Mouse (Mus musculus) macrophage (primary cell): ENCODE measurements around the gene Wipf3. TPM values are rescaled to one million over a fixed set of nuclear protein-coding genes. Genes with fewer than 3 reads are reported as not detected.

Experiments used
- H3K27ac ChIP-seq: fragments of 350-480 bp; formaldehyde crosslinking; 2 replicates; pipeline ENCODE4 v1.9.0; 2021
- H3K36me3 ChIP-seq: fragments of 350-480 bp; formaldehyde crosslinking; 2 replicates; pipeline ENCODE4 v1.9.0; 2021; ENCODE audit errors: inconsistent target
- H3K4me3 ChIP-seq: fragments of 350-480 bp; formaldehyde crosslinking; 2 replicates; pipeline ENCODE4 v1.9.0; 2021; ENCODE audit errors: inconsistent target
- H3K79me2 ChIP-seq: fragments of 350-480 bp; formaldehyde crosslinking; 2 replicates; pipeline ENCODE4 v1.9.0; 2021; ENCODE audit errors: inconsistent target
- WGBS: methylation state at CpG from one replicate; pipeline ENCODE4 v1.1.7; 2026; ENCODE audit warnings: inconsistent platforms; ENCODE audit not compliant: missing documents; 5-methylcytosine and 5-hydroxymethylcytosine counted together
- polyA plus RNA-seq: library from polyadenylated mRNA; stranded (reverse); fragments of 250-400 nt; gene quantifications from 3 replicates; pipeline ENCODE4 v1.2.4, GENCODE M21; 2018; ENCODE audit warnings: inconsistent platforms
- total RNA-seq, 78 experiments: library from RNA; depleted of rRNA; stranded (reverse); fragments of 250-400 nt; gene quantifications; 1 replicate in 9 of 78; 2 replicates in 24 of 78; 3 replicates in 43 of 78; 4 replicates in 2 of 78; pipeline ENCODE4 v1.2.4; 2018; ENCODE audit warnings: inconsistent platforms in 56 of 78

Wipf3 gene
- under 1 TPM in 2 of 26 experiments, not detected in 24; 0.16 to 0.20 TPM for total RNA-seq (2018; cell fraction: chromatin; rRNA removed)
- not detected for total RNA-seq (2018; cell fraction: cytosol; rRNA removed)
- not detected for total RNA-seq (2018; cell fraction: nucleus; rRNA removed)
- not detected in 3 replicates for polyA plus RNA-seq

- Histone ChIP-seq H3K79me2 (no peaks in the 10 kb centered on the region), H3K27ac (no peak within 1 kb of the TSS), H3K4me3 (no peak within 1 kb of the TSS), H3K36me3 (no peaks in the 10 kb centered on the region)
- WGBS: 2% methylated on average over 69 of the region's 71 CpGs
These were observed at the start of gene Wipf3 for GRCm38 (mm10) chr6:54429447-54430194. TSS of gene Wipf3 (plus strand) at chr6:54429603.

- no peaks in the 10 kb centered on the region for H3K36me3 ChIP-seq
- no peaks in the 10 kb centered on the region for H3K79me2 ChIP-seq
- no peak overlapping the region for H3K4me3 ChIP-seq
- WGBS: 95% methylated on average over 8 of the region's 8 CpGs
- H3K27ac ChIP-seq: no peak overlapping the region
These were observed 46.8 kb upstream of the Wipf3 start for GRCm38 (mm10) chr6:54382636-54383035.

GRCm38 (mm10) chr6:54383893-54384524 is 45.4 kb upstream of the Wipf3 start:
- Histone ChIP-seq H3K79me2 (no peaks in the 10 kb centered on the region), H3K27ac (no peak overlapping the region), H3K4me3 (no peak overlapping the region), H3K36me3 (no peaks in the 10 kb centered on the region)
- WGBS: 86% methylated on average over 10 of the region's 12 CpGs

GRCm38 (mm10) chr6:54384777-54385176 is 44.6 kb upstream of the Wipf3 start:
- Histone ChIP-seq H3K4me3 (no peak overlapping the region), H3K36me3 (no peaks in the 10 kb centered on the region), H3K27ac (no peak overlapping the region), H3K79me2 (no peaks in the 10 kb centered on the region)
- whole genome bisulfite sequencing: 100% methylated on average over 1 of the region's 1 CpGs

- no peaks in the 10 kb centered on the region for H3K36me3 ChIP-seq
- no peaks in the 10 kb centered on the region for H3K79me2 ChIP-seq
- no peak overlapping the region for H3K27ac ChIP-seq
- 95% methylated on average over 4 of the region's 4 CpGs for WGBS
- H3K4me3 ChIP-seq: no peak overlapping the region
These were observed 43.0 kb upstream of the Wipf3 start for GRCm38 (mm10) chr6:54386429-54386828.

- 77% methylated on average over 3 of the region's 3 CpGs for WGBS
- H3K4me3 ChIP-seq: no peak overlapping the region
- no peak overlapping the region for H3K27ac ChIP-seq
- H3K79me2 ChIP-seq: no peaks in the 10 kb centered on the region
- H3K36me3 ChIP-seq: no peaks in the 10 kb centered on the region
These were observed 42.4 kb upstream of the Wipf3 start for GRCm38 (mm10) chr6:54387044-54387443.

GRCm38 (mm10) chr6:54387751-54388150 is 41.7 kb upstream of the Wipf3 start:
- Histone ChIP-seq H3K27ac (no peak overlapping the region), H3K79me2 (no peaks in the 10 kb centered on the region), H3K4me3 (no peak overlapping the region), H3K36me3 (no peaks in the 10 kb centered on the region)
- 73% methylated on average over 5 of the region's 5 CpGs for WGBS

GRCm38 (mm10) chr6:54388690-54389275 is 40.6 kb upstream of the Wipf3 start:
- no peaks in the 10 kb centered on the region for H3K79me2 ChIP-seq
- H3K4me3 ChIP-seq: no peak overlapping the region
- no peaks in the 10 kb centered on the region for H3K36me3 ChIP-seq
- 91% methylated on average over 7 of the region's 7 CpGs for WGBS
- H3K27ac ChIP-seq: no peak overlapping the region

GRCm38 (mm10) chr6:54391765-54392164 is 37.6 kb upstream of the Wipf3 start:
- 9% methylated on average over 3 of the region's 3 CpGs for WGBS
- no peaks in the 10 kb centered on the region for H3K36me3 ChIP-seq
- H3K27ac ChIP-seq: no peak overlapping the region
- no peaks in the 10 kb centered on the region for H3K79me2 ChIP-seq
- no peak overlapping the region for H3K4me3 ChIP-seq

- 91% methylated on average over 6 of the region's 6 CpGs for WGBS
- H3K27ac ChIP-seq: no peak overlapping the region
- no peaks in the 10 kb centered on the region for H3K36me3 ChIP-seq
- H3K79me2 ChIP-seq: no peaks in the 10 kb centered on the region
- no peak overlapping the region for H3K4me3 ChIP-seq
These were observed 35.5 kb upstream of the Wipf3 start for GRCm38 (mm10) chr6:54393886-54394285.

- WGBS: 55% methylated on average over 11 of the region's 11 CpGs
- Histone ChIP-seq H3K79me2 (no peaks in the 10 kb centered on the region), H3K36me3 (no peaks in the 10 kb centered on the region), H3K4me3 (no peak overlapping the region), H3K27ac (no peak overlapping the region)
These were observed 30.0 kb upstream of the Wipf3 start for GRCm38 (mm10) chr6:54399194-54399923.

- Histone ChIP-seq H3K36me3 (no peaks in the 10 kb centered on the region), H3K4me3 (no peak overlapping the region), H3K27ac (no peak overlapping the region), H3K79me2 (no peaks in the 10 kb centered on the region)
- 95% methylated on average over 2 of the region's 2 CpGs for WGBS
These were observed 27.9 kb upstream of the Wipf3 start for GRCm38 (mm10) chr6:54401503-54401902.

- H3K27ac ChIP-seq: no peak overlapping the region
- H3K36me3 ChIP-seq: no peaks in the 10 kb centered on the region
- no peak overlapping the region for H3K4me3 ChIP-seq
- H3K79me2 ChIP-seq: no peaks in the 10 kb centered on the region
- WGBS: 71% methylated on average over 2 of the region's 2 CpGs
These were observed 24.5 kb upstream of the Wipf3 start for GRCm38 (mm10) chr6:54404916-54405315.

GRCm38 (mm10) chr6:54406116-54406515 is 23.3 kb upstream of the Wipf3 start:
- H3K36me3 ChIP-seq: no peaks in the 10 kb centered on the region
- H3K79me2 ChIP-seq: no peaks in the 10 kb centered on the region
- no peak overlapping the region for H3K27ac ChIP-seq
- no peak overlapping the region for H3K4me3 ChIP-seq
- 92% methylated on average over 5 of the region's 5 CpGs for WGBS
